Comparison of ENCODE assay signal across 8 mouse cellular contexts in genomic region chr1:140245876-140246597, GRCm38 (mm10). TPM values are rescaled to one million over a fixed set of nuclear protein-coding genes. Genes with fewer than 3 reads are reported as not detected.
DNase-seq lines count a peak whose midpoint lies in the region; ATAC-seq and TF ChIP-seq lines count a peak whose summit lies in the region.

TSS of gene Kcnt2 (plus strand) at chr1:140246158.

- DNase-seq in 3134 (ENCODE audit: extremely low read depth, insufficient read length, low spot score) = peak; percentile 1
- DNase-seq in gastrocnemius, postnatal 14 days = peak; percentile 49
- DNase-seq in hindbrain, postnatal 0 days (ENCODE audit: low spot score) = peak; percentile 53
- DNase-seq in left cerebral cortex, postnatal 25 days (ENCODE audit: low spot score in 2 of 2) = peak; percentile 31 to 84
- DNase-seq in testis, postnatal 14 days (ENCODE audit: low spot score) = peak; percentile 6

- no peaks in the 10 kb centered on the region for H3K4me1 ChIP-seq in bone marrow macrophage, adult 2 months (ENCODE audit: control insufficient read depth, insufficient read depth, low read length)
- H3K4me1 ChIP-seq in hindbrain, postnatal 0 days (ENCODE audit: insufficient read depth, low read length) = no peaks in the 10 kb centered on the region
- H3K4me1 ChIP-seq in midbrain, embryonic 13.5 days (replicated peaks) = peaks cover 6% of the 10 kb centered on the region; the same call in 1 of the 2 replicates

- H3K9ac ChIP-seq in hindbrain, postnatal 0 days (replicated peaks; ENCODE audit: low read length) = peak within 1 kb of the TSS; percentile 71
- H3K9ac ChIP-seq in midbrain, embryonic 13.5 days (replicated peaks) = peak within 1 kb of the TSS; percentile 74

- no peak for TF ChIP-seq CTCF in bone marrow macrophage, adult 2 months (IDR thresholded peaks at IDR 0.05; ENCODE audit: low read depth, low read length)
- no peak for TF ChIP-seq CTCF in hindbrain, postnatal 0 days (IDR thresholded peaks at IDR 0.05; ENCODE audit: low read depth)

- H3K27ac ChIP-seq in bone marrow macrophage, adult 2 months (ENCODE audit: insufficient read depth, low read depth, low read length) = no peak within 1 kb of the TSS
- H3K27ac ChIP-seq in hindbrain, postnatal 0 days = no peak within 1 kb of the TSS
- no peak within 1 kb of the TSS for H3K27ac ChIP-seq in midbrain, embryonic 13.5 days

- peak within 1 kb of the TSS; percentile 81 for H3K4me2 ChIP-seq in hindbrain, postnatal 0 days (ENCODE audit: low read depth, low read length)
- peak within 1 kb of the TSS; percentile 86 for H3K4me2 ChIP-seq in midbrain, embryonic 13.5 days (replicated peaks)

- under 1% methylated on average over 21 of the region's 21 CpGs for WGBS in hindbrain, postnatal 0 days
- WGBS in midbrain, embryonic 13.5 days = under 1% methylated on average over 21 of the region's 21 CpGs

- H3K9me3 ChIP-seq in hindbrain, postnatal 0 days (ENCODE audit: low read length) = no peaks in the 10 kb centered on the region
- H3K9me3 ChIP-seq in midbrain, embryonic 13.5 days = no peaks in the 10 kb centered on the region

- no peak for TF ChIP-seq POLR2A in bone marrow macrophage, adult 2 months (IDR thresholded peaks at IDR 0.05; ENCODE audit: borderline replicate concordance, low read depth, low read length)

- ATAC-seq in hindbrain, postnatal 0 days = peak; percentile 79
- ATAC-seq in midbrain, embryonic 13.5 days = peak; percentile 74
- ATAC-seq in cerebellum, adult (ENCODE audit: insufficient number of reproducible peaks, low FRiP score, low TSS enrichment) = no peak

- H3K4me3 ChIP-seq in bone marrow macrophage, adult 2 months (ENCODE audit: insufficient read depth, low read length) = peak within 1 kb of the TSS; percentile 48
- peak within 1 kb of the TSS; percentile 72 for H3K4me3 ChIP-seq in hindbrain, postnatal 0 days (ENCODE audit: low read length)
- peak within 1 kb of the TSS; percentile 64 for H3K4me3 ChIP-seq in midbrain, embryonic 13.5 days (replicated peaks)

- H3K36me3 ChIP-seq in hindbrain, postnatal 0 days (ENCODE audit: insufficient read depth, low read length) = no peaks in the 10 kb centered on the region
- H3K36me3 ChIP-seq in midbrain, embryonic 13.5 days = no peaks in the 10 kb centered on the region

- H3K27me3 ChIP-seq in hindbrain, postnatal 0 days (ENCODE audit: insufficient read depth, low read length) = no peaks in the 10 kb centered on the region
- no peaks in the 10 kb centered on the region for H3K27me3 ChIP-seq in midbrain, embryonic 13.5 days

- intact Hi-C loops in gastrocnemius, postnatal 14 days (cut with DNase I; ENCODE audit: low total_unique reads) = no loop called here
- intact Hi-C loops in left cerebral cortex, postnatal 25 days (cut with DNase I) = loop anchor here (2.0 kb wide), 3 partner anchors 93 to 285 kb away; no protein-coding TSS in a partner anchor

RNA-seq across cellular contexts. Expression of gene Kcnt2, which starts in this region (rescaled TPM):
- polyA plus RNA-seq in bone marrow macrophage, adult 2 months (2012; ENCODE audit: insufficient read depth, insufficient read length, missing spikeins) = not detected in 2 replicates
- under 1 TPM; 0.45 to 0.47 TPM for total RNA-seq in gastrocnemius, postnatal 14 days (2021)
- 3.2 and 5.4 TPM in 2 replicates for total RNA-seq in hindbrain, postnatal 0 days (2014; rRNA removed)
- polyA plus RNA-seq in hindbrain, postnatal 0 days (2015; fragmentation: Nextera tagmentation; extraction: Ambion mirVana) = 2.5 and 2.7 TPM in 2 replicates
- total RNA-seq in left cerebral cortex, postnatal 25 days (2021) = 10 to 100 TPM; 47.6 to 49.8 TPM
- 1.3 and 1.6 TPM in 2 replicates for polyA plus RNA-seq in midbrain, embryonic 13.5 days (2015; fragmentation: Nextera tagmentation; extraction: Ambion mirVana)

Comparison
In these comparisons a context has a peak if more than half of its experiments do, and no peak if none do; other contexts are left out.
1. Peak in DNase-seq in gastrocnemius, postnatal 14 days; RNA of the gene not detected or under 1 TPM.
2. DNase-seq: peak in every context shown above with its lines; median percentile 58 in left cerebral cortex, postnatal 25 days; 53 in hindbrain, postnatal 0 days; 49 in gastrocnemius, postnatal 14 days; 6 in testis, postnatal 14 days; 1 in 3134.